Mouse (Mus musculus) heart, adult 2 months (tissue): ENCODE results near the gene Ralgps2. TPM values are rescaled to one million over a fixed set of nuclear protein-coding genes. Genes with fewer than 3 reads are reported as not detected.

Experiments
- DNase-seq, 2 experiments: peaks; one replicate each; pipeline ENCODE4 v3.0.0; 2021
- H3K27ac ChIP-seq: fragments of 200-600 bp; 2 replicates; pipeline ENCODE4 v1.8.1; 2022
- H3K27me3 ChIP-seq: fragments of 200-500 bp; 2 replicates; pipeline ENCODE4 v1.6.1; 2012; ENCODE audit warnings: mild to moderate bottlenecking, low read length, inconsistent platforms, mixed read lengths; ENCODE audit not compliant: control insufficient read depth, insufficient read depth
- H3K36me3 ChIP-seq: fragments of 200-500 bp; 2 replicates; pipeline ENCODE4 v1.6.1; 2012; ENCODE audit warnings: low read length, inconsistent platforms; ENCODE audit not compliant: control insufficient read depth, insufficient read depth
- H3K4me1 ChIP-seq: fragments of 200-500 bp; 2 replicates; pipeline ENCODE4 v1.6.1; 2011; ENCODE audit warnings: low read length; ENCODE audit not compliant: control insufficient read depth, insufficient read depth
- H3K4me3 ChIP-seq: fragments of 200-600 bp; 2 replicates; pipeline ENCODE4 v1.8.1; 2022
- H3K79me2 ChIP-seq: fragments of 200-500 bp; replicated peaks from 2 replicates; pipeline ENCODE4 v1.6.1; 2012; ENCODE audit warnings: mild to moderate bottlenecking, inconsistent platforms, low read length, moderate library complexity, mixed read lengths; ENCODE audit not compliant: control insufficient read depth, insufficient read depth
- H3K9ac ChIP-seq: fragments of 200-500 bp; 2 replicates; pipeline ENCODE4 v1.6.1; 2012; ENCODE audit warnings: low read depth, mild to moderate bottlenecking, control low read depth, inconsistent platforms, low read length, mixed read lengths
- CTCF ChIP-seq: fragments of 200-600 bp; IDR thresholded peaks from 2 replicates; pipeline ENCODE4 v1.8.1; 2022; ENCODE audit warnings: antibody characterized with exemption, mild to moderate bottlenecking, moderate library complexity
- EP300 ChIP-seq: fragments of 200-500 bp; IDR thresholded peaks from 2 replicates; pipeline ENCODE4 v1.6.1; 2011; ENCODE audit warnings: low read depth, low read length, control low read depth; ENCODE audit not compliant: insufficient read depth
- POLR2A ChIP-seq: fragments of 200-500 bp; IDR thresholded peaks from 2 replicates; pipeline ENCODE4 v1.6.1; 2011; ENCODE audit warnings: mild to moderate bottlenecking, low read depth, low read length, control low read depth; ENCODE audit not compliant: insufficient read depth
- WGBS: fragments of 180-500 bp; shearing (Covaris S2); methylation state at CpG from one replicate; pipeline ENCODE4 v1.1.7; 2018; 5-methylcytosine and 5-hydroxymethylcytosine counted together
- intact Hi-C: fragments of 180-260 bp; cut with DNase I; formaldehyde crosslinking; loops from one replicate; pipeline ENCODE4 v1.15.1; 2025
- polyA plus RNA-seq: library from polyadenylated mRNA; depleted of rRNA; stranded (reverse); fragments of >200 nt; gene quantifications from 2 replicates; pipeline ENCODE4 v1.2.3, GENCODE M21; 2012
- total RNA-seq, 2 experiments: library from RNA; stranded (reverse); gene quantifications; 2 replicates each; pipeline ENCODE4 v1.2.3; 2021

The Ralgps2 gene
- total and polyA plus RNA-seq, 3 experiments, result 3.5 to 8.1 (median 8.1) TPM

DNA sequence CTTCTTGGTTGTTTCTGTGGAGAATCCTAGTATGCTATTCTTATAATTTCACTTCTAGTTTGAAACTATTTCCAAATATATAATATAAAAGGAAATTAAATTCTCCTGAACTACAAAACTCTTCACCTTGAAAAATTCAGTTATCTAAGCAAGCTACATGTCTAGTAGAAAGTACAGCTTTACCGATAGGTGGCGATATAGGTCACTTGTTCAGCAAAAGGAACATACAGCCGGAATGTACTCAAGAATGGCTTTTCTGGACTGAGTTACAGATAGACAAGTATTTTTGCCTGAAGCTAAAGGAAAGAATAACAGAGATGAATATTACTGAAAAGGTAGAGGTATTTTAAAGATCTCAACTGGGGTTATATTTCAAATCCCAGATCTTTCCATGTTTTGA, 22.0 kb downstream of the Ralgps2 start:
- intact Hi-C loops, result loop anchor here (1.0 to 10.0 kb wide), 4 partner anchors 160 to 620 kb away; no protein-coding TSS in a partner anchor
- Histone ChIP-seq H3K36me3 (no peaks in the 10 kb centered on the region), H3K27me3 (no peaks in the 10 kb centered on the region), H3K79me2 (no peaks in the 10 kb centered on the region), H3K4me1 (no peaks in the 10 kb centered on the region), H3K4me3 (no peak overlapping the region), H3K9ac (no peak overlapping the region), H3K27ac (no peak overlapping the region)
- 9% methylated on average over 3 of the region's 3 CpGs for WGBS
- no peak for TF ChIP-seq EP300
- peak; percentile 84 for TF ChIP-seq CTCF
- no peak for DNase-seq

DNA sequence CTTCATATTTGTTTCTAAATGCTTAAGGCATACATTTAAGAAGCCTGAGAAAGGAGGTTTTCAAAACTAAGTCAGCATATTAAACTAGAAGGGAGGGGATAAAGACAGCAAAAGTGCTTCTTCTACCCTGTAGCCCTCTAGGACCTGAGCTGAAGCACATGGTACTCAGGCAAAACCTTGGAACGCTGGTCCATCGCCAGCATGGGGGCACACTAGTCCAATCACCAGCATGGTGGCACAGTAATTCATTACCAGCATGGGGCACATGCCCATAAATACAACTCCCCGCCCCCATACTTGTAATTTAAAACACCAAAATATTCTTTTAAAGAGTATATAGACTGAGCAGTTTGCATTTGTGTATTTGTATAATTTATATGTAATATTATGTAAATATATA, 23.1 kb downstream of the Ralgps2 start:
- no peak overlapping the region for H3K27ac ChIP-seq
- intact Hi-C loops, result loop anchor here (5.0 to 10.0 kb wide), 3 partner anchors 366 to 621 kb away; no protein-coding TSS in a partner anchor
- DNase-seq, result no peak
- no peaks in the 10 kb centered on the region for H3K27me3 ChIP-seq
- H3K79me2 ChIP-seq, result no peaks in the 10 kb centered on the region
- no peak for TF ChIP-seq POLR2A
- 84% methylated on average over 3 of the region's 3 CpGs for WGBS
- no peaks in the 10 kb centered on the region for H3K36me3 ChIP-seq
- H3K4me3 ChIP-seq, result no peak overlapping the region
- no peaks in the 10 kb centered on the region for H3K4me1 ChIP-seq
- H3K9ac ChIP-seq, result no peak overlapping the region

DNA sequence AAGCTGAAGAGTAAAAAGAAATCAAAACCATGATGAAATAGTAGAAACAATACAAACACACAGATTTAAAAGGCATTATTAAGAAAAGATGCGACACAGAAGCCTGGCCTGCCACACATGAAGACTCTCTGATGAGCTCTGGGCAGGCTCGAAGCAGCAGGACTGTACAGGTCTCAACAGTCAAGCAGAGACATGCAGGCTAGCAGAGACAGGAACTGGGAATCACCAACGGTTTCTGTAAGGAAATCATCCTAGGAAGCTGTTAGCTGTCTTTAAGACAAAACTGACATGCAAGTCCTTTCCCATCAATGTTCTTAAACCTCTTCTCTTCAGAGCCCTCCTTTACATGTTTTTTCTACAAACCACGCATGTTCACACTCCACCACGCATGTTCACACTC, 24.5 kb downstream of the Ralgps2 start:
- DNase-seq, result no peak
- 69% methylated on average over 5 of the region's 5 CpGs for WGBS
- Histone ChIP-seq H3K79me2 (no peaks in the 10 kb centered on the region), H3K36me3 (no peaks in the 10 kb centered on the region), H3K9ac (no peak overlapping the region), H3K27me3 (no peaks in the 10 kb centered on the region), H3K4me3 (no peak overlapping the region), H3K27ac (no peak overlapping the region), H3K4me1 (no peaks in the 10 kb centered on the region)
- intact Hi-C loops, result loop anchor here (5.0 to 10.0 kb wide), 3 partner anchors 367 to 622 kb away; no protein-coding TSS in a partner anchor
- no peak for TF ChIP-seq EP300
- no peak for TF ChIP-seq CTCF
- TF ChIP-seq POLR2A, result no peak

DNA sequence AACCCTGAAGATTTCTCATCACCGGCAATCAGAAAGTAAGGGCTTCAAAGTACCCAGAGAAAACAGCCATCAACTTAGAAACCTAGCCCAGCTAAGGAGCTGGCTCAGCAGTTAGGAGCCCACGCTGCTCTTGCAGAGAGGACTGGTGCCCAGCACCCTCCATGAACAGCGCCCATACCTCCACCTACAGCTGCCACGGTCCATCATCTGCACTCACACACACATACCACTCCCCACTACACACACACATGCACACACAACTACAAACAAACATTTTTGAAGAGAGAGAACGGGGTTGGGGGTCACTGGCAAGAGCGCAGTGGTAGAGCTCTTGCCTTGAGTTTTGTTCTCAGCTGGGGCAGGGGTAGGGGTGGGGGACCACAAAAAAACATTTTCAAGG, 26.2 kb downstream of the Ralgps2 start:
- Histone ChIP-seq H3K9ac (no peak overlapping the region), H3K27ac (no peak overlapping the region), H3K4me3 (no peak overlapping the region), H3K79me2 (no peaks in the 10 kb centered on the region), H3K4me1 (no peaks in the 10 kb centered on the region), H3K27me3 (no peaks in the 10 kb centered on the region), H3K36me3 (no peaks in the 10 kb centered on the region)
- no peak for DNase-seq
- TF ChIP-seq POLR2A (no peak), EP300 (no peak)
- intact Hi-C loops, result loop anchor here (10.0 kb wide), 1 partner anchor 552 kb away; no protein-coding TSS in a partner anchor
- WGBS, result 91% methylated on average over 6 of the region's 6 CpGs

DNA sequence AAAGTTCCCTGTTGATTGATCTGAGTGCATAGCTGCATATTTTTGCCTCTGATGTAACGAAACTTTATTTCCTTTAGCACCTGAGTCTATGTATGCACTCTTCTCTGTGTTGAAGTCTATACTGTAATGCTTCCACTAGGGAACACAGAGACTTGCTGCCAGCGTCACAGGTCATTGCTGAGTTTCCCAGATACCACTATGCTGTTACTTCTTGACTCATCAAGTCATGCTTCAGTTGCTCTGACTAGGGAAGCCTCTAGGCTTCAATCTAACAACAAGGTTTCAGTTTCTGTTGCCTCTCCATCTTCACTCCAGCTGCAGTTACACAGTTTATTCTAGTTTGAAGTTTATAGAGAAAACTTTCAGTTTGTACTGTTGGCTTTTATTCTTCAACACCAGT, 28.5 kb downstream of the Ralgps2 start:
- Histone ChIP-seq H3K27me3 (no peaks in the 10 kb centered on the region), H3K79me2 (no peaks in the 10 kb centered on the region), H3K27ac (no peak overlapping the region), H3K9ac (no peak overlapping the region), H3K36me3 (no peaks in the 10 kb centered on the region), H3K4me1 (no peaks in the 10 kb centered on the region), H3K4me3 (no peak overlapping the region)
- intact Hi-C loops, result loop anchor here (1.0 to 10.0 kb wide), 2 partner anchors 169 to 554 kb away; no protein-coding TSS in a partner anchor
- 70% methylated on average over 2 of the region's 2 CpGs for WGBS
- TF ChIP-seq CTCF, result no peak
- no peak for TF ChIP-seq EP300
- TF ChIP-seq POLR2A, result no peak
- no peak for DNase-seq

DNA sequence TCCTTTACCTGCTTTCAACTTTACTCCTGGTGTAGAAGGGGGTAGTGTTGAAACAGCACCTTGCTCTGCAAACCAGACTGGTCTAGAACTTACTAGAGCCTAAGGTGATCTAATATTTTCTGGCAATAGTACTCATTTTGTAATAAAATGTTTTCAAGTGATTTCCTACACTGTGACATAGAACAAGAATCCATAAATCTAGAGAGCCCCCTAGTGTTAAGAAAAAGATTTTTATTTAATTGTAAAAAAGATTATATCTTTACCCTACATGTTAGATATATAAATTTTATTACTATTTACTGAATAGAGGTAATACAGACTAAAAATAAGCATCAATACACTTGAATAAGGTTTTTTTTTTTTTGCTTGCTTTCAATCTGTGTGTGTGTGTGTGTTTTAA, 29.6 kb downstream of the Ralgps2 start:
- TF ChIP-seq POLR2A (no peak), EP300 (no peak), CTCF (peak; percentile 68)
- no peak overlapping the region for H3K27ac ChIP-seq
- no peak overlapping the region for H3K4me3 ChIP-seq
- no peak for DNase-seq
- no peaks in the 10 kb centered on the region for H3K27me3 ChIP-seq
- no peaks in the 10 kb centered on the region for H3K4me1 ChIP-seq
- H3K36me3 ChIP-seq, result no peaks in the 10 kb centered on the region
- intact Hi-C loops, result loop anchor here (1.0 to 10.0 kb wide), 2 partner anchors 168 to 555 kb away; no protein-coding TSS in a partner anchor
- no peak overlapping the region for H3K9ac ChIP-seq
- H3K79me2 ChIP-seq, result no peaks in the 10 kb centered on the region
